Mouse (Mus musculus) heart, embryonic 16.5 days (tissue): ENCODE measurements around the gene Hes7. TPM values are rescaled to one million over a fixed set of nuclear protein-coding genes. Genes with fewer than 3 reads are reported as not detected.

Source experiments
- ATAC-seq: fragments of 200-750 bp; cut with Nextera tagmentation; replicated peaks from 2 replicates; pipeline ENCODE4 v1.8.0; 2017; ENCODE audit warnings: moderate number of reproducible peaks; ENCODE audit not compliant: insufficient read depth, low FRiP score; ENCODE audit errors: extremely low read depth
- H3K27ac ChIP-seq: fragments of 300-500 bp; sonication (generic); 2 replicates; pipeline ENCODE4 v1.5.1; 2014; ENCODE audit warnings: mild to moderate bottlenecking, low read length, control low read depth, moderate library complexity
- H3K27me3 ChIP-seq: fragments of 300-500 bp; sonication (generic); 2 replicates; pipeline ENCODE4 v1.6.1; 2014; ENCODE audit warnings: low read length, mixed read lengths; ENCODE audit not compliant: control insufficient read depth, insufficient read depth
- H3K36me3 ChIP-seq: fragments of 300-500 bp; sonication (generic); 2 replicates; pipeline ENCODE4 v1.6.1; 2014; ENCODE audit not compliant: control insufficient read depth, insufficient read depth
- H3K4me1 ChIP-seq: fragments of 300-500 bp; sonication (generic); 2 replicates; pipeline ENCODE4 v1.6.1; 2014; ENCODE audit warnings: low read length, mixed read lengths; ENCODE audit not compliant: control insufficient read depth, insufficient read depth
- H3K4me2 ChIP-seq: fragments of 300-500 bp; sonication (generic); 2 replicates; pipeline ENCODE4 v1.6.1; 2014; ENCODE audit warnings: low read depth, mild to moderate bottlenecking, control low read depth, low read length
- H3K4me3 ChIP-seq: fragments of 300-500 bp; sonication (generic); 2 replicates; pipeline ENCODE4 v1.5.1; 2014; ENCODE audit warnings: mild to moderate bottlenecking, control low read depth, low read length
- H3K9ac ChIP-seq: fragments of 300-500 bp; sonication (generic); 2 replicates; pipeline ENCODE4 v1.6.1; 2014; ENCODE audit warnings: low read length, control low read depth
- H3K9me3 ChIP-seq: fragments of 300-500 bp; sonication (generic); replicated peaks from 2 replicates; pipeline ENCODE4 v1.6.1; 2016; ENCODE audit warnings: low read length; ENCODE audit not compliant: control insufficient read depth
- WGBS: fragments of 180-500 bp; shearing (Covaris S2); extraction: QIAGEN DNeasy Blood & Tissue Kit; methylation state at CpG from one replicate; pipeline ENCODE4 v1.1.7; 2014; 5-methylcytosine and 5-hydroxymethylcytosine counted together
- polyA plus RNA-seq: library from polyadenylated mRNA; unstranded; fragments of >200 nt; fragmentation: Nextera tagmentation; extraction: Ambion mirVana; gene quantifications from 2 replicates; pipeline ENCODE4 v1.2.1, GENCODE M21; 2015

Hes7 gene
- polyA plus RNA-seq, 1 experiment from 2014 or later = 0.50 TPM

- H3K4me1 ChIP-seq = peaks cover 15% of the 10 kb centered on the region
- no peaks in the 10 kb centered on the region for H3K27me3 ChIP-seq
- no peaks in the 10 kb centered on the region for H3K9me3 ChIP-seq
- no peak overlapping the region; the same call in 1 of the 2 replicates for H3K27ac ChIP-seq
- H3K4me2 ChIP-seq = peak overlapping the region; percentile 95
- peak overlapping the region; percentile 75 for H3K9ac ChIP-seq
- H3K36me3 ChIP-seq = no peaks in the 10 kb centered on the region
- 19% methylated on average over 20 of the region's 20 CpGs for WGBS
- H3K4me3 ChIP-seq = peak overlapping the region; percentile 71
- ATAC-seq = no peak
These were observed 5.9 kb downstream of the Hes7 start for GRCm38 (mm10) chr11:69125919-69126705.

- peaks cover 15% of the 10 kb centered on the region for H3K4me1 ChIP-seq
- no peaks in the 10 kb centered on the region for H3K27me3 ChIP-seq
- no peak overlapping the region for H3K4me3 ChIP-seq
- ATAC-seq = no peak
- WGBS = 48% methylated on average over 2 of the region's 2 CpGs
- H3K9ac ChIP-seq = no peak overlapping the region
- no peaks in the 10 kb centered on the region for H3K36me3 ChIP-seq
- no peak overlapping the region for H3K27ac ChIP-seq
- no peak overlapping the region for H3K4me2 ChIP-seq
- no peaks in the 10 kb centered on the region for H3K9me3 ChIP-seq
These were observed 6.5 kb downstream of the Hes7 start for GRCm38 (mm10) chr11:69126706-69127095.

GRCm38 (mm10) chr11:69128426-69129122 lies 8.4 kb downstream of the Hes7 start:
- H3K9ac ChIP-seq = no peak overlapping the region
- no peak overlapping the region for H3K4me3 ChIP-seq
- no peaks in the 10 kb centered on the region for H3K36me3 ChIP-seq
- no peak overlapping the region for H3K4me2 ChIP-seq
- peaks cover 12% of the 10 kb centered on the region for H3K4me1 ChIP-seq
- H3K27ac ChIP-seq = no peak overlapping the region
- WGBS = 56% methylated on average over 8 of the region's 8 CpGs
- H3K9me3 ChIP-seq = no peaks in the 10 kb centered on the region
- ATAC-seq = no peak
- no peaks in the 10 kb centered on the region for H3K27me3 ChIP-seq

- Histone ChIP-seq H3K4me1 (peaks cover 4% of the 10 kb centered on the region; the same call in 1 of the 2 replicates), H3K4me2 (peak overlapping the region; percentile 79), H3K27me3 (no peaks in the 10 kb centered on the region), H3K9me3 (no peaks in the 10 kb centered on the region), H3K27ac (no peak overlapping the region), H3K9ac (no peak overlapping the region), H3K4me3 (peak overlapping the region; percentile 44), H3K36me3 (no peaks in the 10 kb centered on the region)
- no peak for ATAC-seq
- WGBS = 31% methylated on average over 5 of the region's 5 CpGs
These were observed 13.3 kb downstream of the Hes7 start for GRCm38 (mm10) chr11:69133566-69133922.

- H3K9me3 ChIP-seq = no peaks in the 10 kb centered on the region
- 3% methylated on average over 34 of the region's 34 CpGs for WGBS
- ATAC-seq = peak; percentile 79
- peak overlapping the region; percentile 79 for H3K4me2 ChIP-seq
- H3K4me1 ChIP-seq = peaks cover 4% of the 10 kb centered on the region; the same call in 1 of the 2 replicates
- H3K27ac ChIP-seq = no peak overlapping the region
- peak overlapping the region; percentile 18 for H3K9ac ChIP-seq
- H3K36me3 ChIP-seq = no peaks in the 10 kb centered on the region
- no peaks in the 10 kb centered on the region for H3K27me3 ChIP-seq
- peak overlapping the region; percentile 44 for H3K4me3 ChIP-seq
These were observed 13.9 kb downstream of the Hes7 start for GRCm38 (mm10) chr11:69133923-69134621.

- H3K27me3 ChIP-seq = no peaks in the 10 kb centered on the region
- H3K4me1 ChIP-seq = peaks cover 4% of the 10 kb centered on the region; the same call in 1 of the 2 replicates
- H3K9me3 ChIP-seq = no peaks in the 10 kb centered on the region
- peak overlapping the region; percentile 18 for H3K9ac ChIP-seq
- peak; percentile 14; the same call in 1 of the 2 replicates for ATAC-seq
- no peaks in the 10 kb centered on the region for H3K36me3 ChIP-seq
- H3K4me3 ChIP-seq = peak overlapping the region; percentile 44
- peak overlapping the region; percentile 79 for H3K4me2 ChIP-seq
- H3K27ac ChIP-seq = no peak overlapping the region
- WGBS = 41% methylated on average over 8 of the region's 8 CpGs
These were observed 14.4 kb downstream of the Hes7 start for GRCm38 (mm10) chr11:69134622-69134968.

GRCm38 (mm10) chr11:69135361-69135760 lies 15.2 kb downstream of the Hes7 start:
- no peak overlapping the region for H3K4me2 ChIP-seq
- no peaks in the 10 kb centered on the region for H3K36me3 ChIP-seq
- H3K4me1 ChIP-seq = peaks cover 4% of the 10 kb centered on the region; the same call in 1 of the 2 replicates
- H3K9me3 ChIP-seq = no peaks in the 10 kb centered on the region
- no peaks in the 10 kb centered on the region for H3K27me3 ChIP-seq
- 90% methylated on average over 6 of the region's 6 CpGs for WGBS
- no peak overlapping the region for H3K9ac ChIP-seq
- H3K4me3 ChIP-seq = no peak overlapping the region
- ATAC-seq = no peak
- no peak overlapping the region for H3K27ac ChIP-seq

GRCm38 (mm10) chr11:69147546-69147945 lies 27.3 kb downstream of the Hes7 start:
- H3K36me3 ChIP-seq = no peaks in the 10 kb centered on the region
- no peaks in the 10 kb centered on the region for H3K9me3 ChIP-seq
- no peaks in the 10 kb centered on the region for H3K27me3 ChIP-seq
- no peak overlapping the region for H3K27ac ChIP-seq
- WGBS = 58% methylated on average over 7 of the region's 7 CpGs
- no peaks in the 10 kb centered on the region for H3K4me1 ChIP-seq
- H3K4me3 ChIP-seq = no peak overlapping the region
- no peak overlapping the region for H3K4me2 ChIP-seq
- no peak for ATAC-seq
- H3K9ac ChIP-seq = no peak overlapping the region
